Mouse (Mus musculus): ENCODE results near the gene Ly6g5b.

- TF ChIP-seq CTCF (IDR thresholded peaks at IDR 0.05; ENCODE audit: borderline replicate concordance, insufficient read depth, low read length) = no peak
- no peak for TF ChIP-seq POLR2A (IDR thresholded peaks at IDR 0.05; ENCODE audit: low read depth, low read length)
Observed at GRCm38 (mm10) chr17:35152121-35152520, 36.9 kb upstream of the Ly6g5b start.

Data from embryonic fibroblast, embryonic 13.5 days (primary cell).